Mouse (Mus musculus) liver, embryonic 16.5 days (tissue): ENCODE measurements around the gene Rtn4rl1. TPM values are rescaled to one million over a fixed set of nuclear protein-coding genes. Genes with fewer than 3 reads are reported as not detected.

Experiments used
- ATAC-seq: fragments of 200-750 bp; cut with Nextera tagmentation; 2 replicates; pipeline ENCODE4 v1.8.0; 2017; ENCODE audit warnings: low read depth, mild to moderate bottlenecking, moderate number of reproducible peaks, moderate library complexity
- H3K27ac ChIP-seq: fragments of 300-500 bp; sonication (generic); 2 replicates; pipeline ENCODE4 v1.5.1; 2014; ENCODE audit warnings: mild to moderate bottlenecking, low read length
- H3K27me3 ChIP-seq: fragments of 300-500 bp; sonication (generic); 2 replicates; pipeline ENCODE4 v1.6.1; 2014; ENCODE audit warnings: low read depth, low read length, mixed read lengths; ENCODE audit not compliant: control insufficient read depth, insufficient read depth
- H3K36me3 ChIP-seq: fragments of 300-500 bp; sonication (generic); 2 replicates; pipeline ENCODE4 v1.6.1; 2014; ENCODE audit warnings: mild to moderate bottlenecking; ENCODE audit not compliant: control insufficient read depth, insufficient read depth
- H3K4me1 ChIP-seq: fragments of 300-500 bp; sonication (generic); 2 replicates; pipeline ENCODE4 v1.6.1; 2014; ENCODE audit warnings: low read depth, low read length, mixed read lengths; ENCODE audit not compliant: control insufficient read depth
- H3K4me2 ChIP-seq: fragments of 300-500 bp; sonication (generic); 2 replicates; pipeline ENCODE4 v1.6.1; 2014; ENCODE audit warnings: low read depth, low read length, mixed read lengths
- H3K4me3 ChIP-seq: fragments of 300-500 bp; sonication (generic); 2 replicates; pipeline ENCODE4 v1.5.1; 2014; ENCODE audit warnings: low read depth, mild to moderate bottlenecking, low read length
- H3K9ac ChIP-seq: fragments of 300-500 bp; sonication (generic); 2 replicates; pipeline ENCODE4 v1.6.1; 2014; ENCODE audit warnings: low read depth, low read length
- H3K9me3 ChIP-seq: fragments of 300-500 bp; sonication (generic); replicated peaks from 2 replicates; pipeline ENCODE4 v1.6.1; 2016; ENCODE audit warnings: low read length; ENCODE audit not compliant: control insufficient read depth
- WGBS: fragments of 180-500 bp; shearing (Covaris S2); extraction: QIAGEN DNeasy Blood & Tissue Kit; methylation state at CpG from one replicate; pipeline ENCODE4 v1.1.7; 2014; ENCODE audit not compliant: insufficient replicate concordance; 5-methylcytosine and 5-hydroxymethylcytosine counted together
- polyA plus RNA-seq: library from polyadenylated mRNA; unstranded; fragments of >200 nt; fragmentation: Nextera tagmentation; extraction: Ambion mirVana; gene quantifications from 2 replicates; pipeline ENCODE4 v1.2.1, GENCODE M21; 2015

Rtn4rl1 gene
- polyA plus RNA-seq = 0.44 and 0.48 TPM in 2 replicates

- Histone ChIP-seq H3K9ac (peak within 1 kb of the TSS; percentile 14; the same call in 1 of the 2 replicates), H3K4me3 (peak within 1 kb of the TSS; percentile 59), H3K9me3 (no peaks in the 10 kb centered on the region), H3K27ac (no peak within 1 kb of the TSS), H3K36me3 (no peaks in the 10 kb centered on the region), H3K4me1 (peaks cover 39% of the 10 kb centered on the region), H3K4me2 (peak within 1 kb of the TSS; percentile 72), H3K27me3 (peaks cover 56% of the 10 kb centered on the region)
- WGBS = under 1% methylated on average over 81 of the region's 84 CpGs
- 0 out of 2 replicates have a peak, but pooled peaks have one; percentile 5 for ATAC-seq
Observed at GRCm38 (mm10) chr11:75193256-75194071, at the start of gene Rtn4rl1. Gene Rtn4rl1, plus strand, starts transcription at chr11:75193783.

GRCm38 (mm10) chr11:75145841-75146240, 47.7 kb upstream of the Rtn4rl1 start:
- H3K36me3 ChIP-seq = peaks cover 2% of the 10 kb centered on the region; the same call in 1 of the 2 replicates
- no peak overlapping the region for H3K4me3 ChIP-seq
- WGBS = 79% methylated on average over 2 of the region's 2 CpGs
- ATAC-seq = no peak
- peaks cover 19% of the 10 kb centered on the region for H3K4me1 ChIP-seq
- H3K27ac ChIP-seq = no peak overlapping the region
- H3K4me2 ChIP-seq = no peak overlapping the region
- no peaks in the 10 kb centered on the region for H3K27me3 ChIP-seq
- H3K9me3 ChIP-seq = no peaks in the 10 kb centered on the region
- H3K9ac ChIP-seq = no peak overlapping the region

GRCm38 (mm10) chr11:75147106-75147845, 46.3 kb upstream of the Rtn4rl1 start:
- no peak overlapping the region for H3K27ac ChIP-seq
- H3K4me1 ChIP-seq = peaks cover 11% of the 10 kb centered on the region
- no peaks in the 10 kb centered on the region for H3K9me3 ChIP-seq
- H3K27me3 ChIP-seq = no peaks in the 10 kb centered on the region
- no peak overlapping the region for H3K4me2 ChIP-seq
- peaks cover 2% of the 10 kb centered on the region; the same call in 1 of the 2 replicates for H3K36me3 ChIP-seq
- no peak overlapping the region for H3K4me3 ChIP-seq
- no peak overlapping the region for H3K9ac ChIP-seq
- 56% methylated on average over 11 of the region's 11 CpGs for WGBS
- no peak for ATAC-seq

DNA sequence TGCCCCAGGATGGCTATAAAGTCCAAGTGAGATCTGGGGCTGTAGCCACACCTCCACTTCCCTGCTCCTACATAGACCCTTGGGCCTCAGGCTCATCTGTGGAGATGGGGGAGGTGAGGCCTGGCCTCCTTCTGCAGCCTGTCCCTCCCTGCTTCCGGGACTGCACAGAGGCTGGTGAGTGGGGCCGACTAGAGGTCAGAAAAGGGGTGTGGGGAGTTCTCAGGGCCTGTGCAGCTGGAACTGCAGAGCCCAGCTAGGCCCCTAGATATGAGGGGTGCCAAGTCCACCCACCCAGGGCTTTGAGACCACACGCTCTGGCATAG, 45.8 kb upstream of the Rtn4rl1 start:
- H3K27ac ChIP-seq = peak overlapping the region; percentile 35; the same call in 1 of the 2 replicates
- H3K4me1 ChIP-seq = peaks cover 11% of the 10 kb centered on the region
- H3K27me3 ChIP-seq = no peaks in the 10 kb centered on the region
- H3K4me2 ChIP-seq = no peak overlapping the region
- H3K9me3 ChIP-seq = no peaks in the 10 kb centered on the region
- peak; percentile 53 for ATAC-seq
- no peak overlapping the region for H3K4me3 ChIP-seq
- H3K9ac ChIP-seq = no peak overlapping the region
- 39% methylated on average over 3 of the region's 3 CpGs for WGBS
- H3K36me3 ChIP-seq = peaks cover 2% of the 10 kb centered on the region; the same call in 1 of the 2 replicates

DNA sequence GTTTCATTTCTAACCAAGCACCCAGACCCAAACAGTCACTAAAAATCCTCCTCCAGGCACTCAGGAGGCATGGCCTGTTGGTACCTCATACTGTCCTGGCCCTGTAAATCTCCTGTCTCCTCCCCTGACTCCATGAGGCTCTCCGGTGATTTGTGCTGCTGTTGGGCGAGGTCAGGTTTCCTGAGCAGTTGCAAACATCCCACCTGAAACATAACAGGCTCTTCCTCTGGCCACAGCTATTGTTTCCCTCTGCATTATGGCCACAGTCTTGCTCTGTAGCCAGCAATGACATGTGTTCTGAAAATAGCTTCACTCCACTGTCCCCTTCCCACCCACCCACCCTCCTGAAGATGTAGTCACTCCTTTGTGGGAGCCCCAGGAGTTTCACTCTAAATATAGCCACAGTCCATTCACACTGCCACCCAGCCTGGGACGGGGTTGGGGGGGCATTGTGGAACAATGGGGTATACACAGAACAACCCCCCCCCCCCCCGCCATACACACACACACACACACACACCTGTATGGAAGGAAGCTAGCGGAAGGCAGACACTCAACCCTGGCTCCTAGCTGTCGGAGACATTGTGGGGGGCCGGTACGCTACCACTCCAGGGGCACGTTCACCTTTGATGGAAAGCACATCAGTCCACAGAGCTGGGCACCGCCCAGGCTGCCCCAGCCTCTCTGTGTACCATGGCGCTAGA, 45.1 kb upstream of the Rtn4rl1 start:
- Histone ChIP-seq H3K27me3 (no peaks in the 10 kb centered on the region), H3K4me1 (peaks cover 12% of the 10 kb centered on the region), H3K9me3 (no peaks in the 10 kb centered on the region), H3K9ac (no peak overlapping the region), H3K27ac (peak overlapping the region; percentile 35; the same call in 1 of the 2 replicates), H3K36me3 (peaks cover 2% of the 10 kb centered on the region; the same call in 1 of the 2 replicates), H3K4me3 (no peak overlapping the region), H3K4me2 (no peak overlapping the region)
- 80% methylated on average over 11 of the region's 11 CpGs for WGBS
- ATAC-seq = no peak

GRCm38 (mm10) chr11:75150346-75150745, 43.2 kb upstream of the Rtn4rl1 start:
- WGBS = 59% methylated on average over 1 of the region's 1 CpGs
- Histone ChIP-seq H3K27ac (no peak overlapping the region), H3K9me3 (no peaks in the 10 kb centered on the region), H3K4me2 (no peak overlapping the region), H3K9ac (no peak overlapping the region), H3K4me1 (peaks cover 15% of the 10 kb centered on the region), H3K36me3 (no peaks in the 10 kb centered on the region; the same call in 1 of the 2 replicates), H3K27me3 (no peaks in the 10 kb centered on the region), H3K4me3 (no peak overlapping the region)
- ATAC-seq = no peak

- Histone ChIP-seq H3K9ac (no peak overlapping the region), H3K36me3 (no peaks in the 10 kb centered on the region), H3K9me3 (no peaks in the 10 kb centered on the region), H3K4me3 (no peak overlapping the region), H3K4me1 (peaks cover 6% of the 10 kb centered on the region), H3K4me2 (no peak overlapping the region), H3K27ac (peak overlapping the region; percentile 51; the same call in 1 of the 2 replicates), H3K27me3 (no peaks in the 10 kb centered on the region)
- WGBS = 57% methylated on average over 18 of the region's 18 CpGs
- peak; percentile 37; the same call in 1 of the 2 replicates for ATAC-seq
Observed at GRCm38 (mm10) chr11:75152603-75153557, 40.7 kb upstream of the Rtn4rl1 start.

DNA sequence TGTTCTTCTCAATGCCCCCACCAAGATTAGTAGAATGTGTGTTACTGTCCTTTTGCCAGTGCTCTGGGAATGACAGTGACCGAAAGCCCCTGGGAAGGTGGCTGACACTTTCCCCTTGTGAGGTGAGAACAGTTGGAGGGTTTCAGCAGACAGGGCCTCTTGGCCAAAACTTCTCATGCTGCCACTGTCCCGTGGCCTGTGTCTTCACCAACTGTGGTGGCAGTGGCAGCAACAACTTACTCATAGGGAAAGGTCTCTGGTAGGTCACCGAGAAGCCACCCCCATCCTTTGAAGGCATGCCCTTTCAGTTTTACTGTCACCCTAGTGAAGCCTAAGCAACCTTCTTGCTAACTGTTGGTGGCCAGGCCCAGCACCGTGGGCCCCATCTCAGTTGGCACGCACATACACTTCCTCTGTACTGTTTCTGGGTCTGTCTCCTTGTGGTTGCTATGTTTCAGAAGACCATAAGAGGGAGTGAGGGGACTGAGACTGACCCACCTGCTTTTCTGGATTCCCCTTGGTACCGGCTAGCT, 39.5 kb upstream of the Rtn4rl1 start:
- Histone ChIP-seq H3K27ac (no peak overlapping the region), H3K36me3 (no peaks in the 10 kb centered on the region), H3K4me3 (no peak overlapping the region), H3K9ac (no peak overlapping the region), H3K9me3 (no peaks in the 10 kb centered on the region), H3K27me3 (no peaks in the 10 kb centered on the region), H3K4me1 (peaks cover 4% of the 10 kb centered on the region), H3K4me2 (no peak overlapping the region)
- 41% methylated on average over 6 of the region's 6 CpGs for WGBS
- ATAC-seq = no peak
